Mouse (Mus musculus) kidney, adult 11 months (tissue): Measurements from ENCODE around the gene Trim17.

Experiments used
- DNase-seq: peaks from one replicate; pipeline ENCODE4 v3.0.0; 2022

Gene Trim17

GRCm38 (mm10) chr11:58969659-58970058 is 15.2 kb downstream of the Trim17 start:
- DNase-seq: peak; percentile 74

GRCm38 (mm10) chr11:58970831-58971530 is 16.5 kb downstream of the Trim17 start:
- no peak for DNase-seq

GRCm38 (mm10) chr11:58971796-58972195 is 17.3 kb downstream of the Trim17 start:
- no peak for DNase-seq

- no peak for DNase-seq
These were observed 19.9 kb downstream of the Trim17 start for GRCm38 (mm10) chr11:58974414-58974813.

- no peak for DNase-seq
These were observed 22.7 kb downstream of the Trim17 start for GRCm38 (mm10) chr11:58977150-58977549.

- DNase-seq: no peak
These were observed 23.1 kb downstream of the Trim17 start for GRCm38 (mm10) chr11:58977607-58978026.

- DNase-seq: peak; percentile 50
These were observed 23.7 kb downstream of the Trim17 start, which contains the start of gene Trim11 for GRCm38 (mm10) chr11:58978027-58978705. TSS of gene Trim11 (plus strand) at chr11:58978093.

GRCm38 (mm10) chr11:58978706-58979030 is 24.2 kb downstream of the Trim17 start:
- peak; percentile 35 for DNase-seq

- DNase-seq: no peak
These were observed 24.7 kb downstream of the Trim17 start for GRCm38 (mm10) chr11:58979183-58979582.

GRCm38 (mm10) chr11:58979661-58980060 is 25.2 kb downstream of the Trim17 start:
- no peak for DNase-seq

GRCm38 (mm10) chr11:58980381-58980990 is 26.0 kb downstream of the Trim17 start:
- peak; percentile 62 for DNase-seq

GRCm38 (mm10) chr11:58981541-58982447 is 27.3 kb downstream of the Trim17 start:
- peak; percentile 44 for DNase-seq

GRCm38 (mm10) chr11:58982471-58983097 is 28.1 kb downstream of the Trim17 start:
- DNase-seq: no peak

- no peak for DNase-seq
These were observed 29.3 kb downstream of the Trim17 start for GRCm38 (mm10) chr11:58983691-58984341.

- DNase-seq: no peak
These were observed 30.2 kb downstream of the Trim17 start for GRCm38 (mm10) chr11:58984657-58985056.

GRCm38 (mm10) chr11:58985299-58985917 is 30.9 kb downstream of the Trim17 start:
- no peak for DNase-seq

GRCm38 (mm10) chr11:58989166-58989565 is 34.7 kb downstream of the Trim17 start:
- DNase-seq: no peak

GRCm38 (mm10) chr11:58990141-58990540 is 35.7 kb downstream of the Trim17 start:
- DNase-seq: no peak

GRCm38 (mm10) chr11:58990794-58991193 is 36.3 kb downstream of the Trim17 start:
- DNase-seq: no peak

GRCm38 (mm10) chr11:58991911-58992310 is 37.4 kb downstream of the Trim17 start:
- no peak for DNase-seq

- no peak for DNase-seq
These were observed 38.7 kb downstream of the Trim17 start for GRCm38 (mm10) chr11:58993091-58993670.
